ENCODE assay signal across 27 mouse cellular contexts in genomic region chr4:141635991-141636390, GRCm38 (mm10). TPM values are rescaled to one million over a fixed set of nuclear protein-coding genes. Genes with fewer than 3 reads are reported as not detected.
DNase-seq lines count a peak whose midpoint lies in the region; ATAC-seq and TF ChIP-seq lines count a peak whose summit lies in the region.
"Had no signal": no experiment of that assay in that cellular context is flagged by ENCODE, and none has a peak within 500 bp of the region (broad histone marks: within the 10 kb centered on the region; RNA-seq: fewer than 3 reads in every experiment).

No protein-coding gene starts in this region.

- intact Hi-C loops in heart, adult 2 months (cut with DNase I) = no loop called here
- intact Hi-C loops in heart, postnatal 25 days (cut with DNase I) = no loop called here

- 81% methylated on average over 9 of the region's 9 CpGs for WGBS in heart, adult 2 months
- 51% methylated on average over 9 of the region's 9 CpGs for WGBS in embryonic facial prominence, embryonic 10.5 days

- no peak for TF ChIP-seq POLR2A in heart, adult 2 months (IDR thresholded peaks at IDR 0.05; ENCODE audit: insufficient read depth, low read depth, low read length)

- no peak overlapping the region for H3K9ac ChIP-seq in heart, adult 2 months (ENCODE audit: low read depth, low read length)
- H3K9ac ChIP-seq: forebrain, postnatal 0 days; hindbrain, embryonic 14.5 days had no signal

- no peak overlapping the region for H3K4me3 ChIP-seq in heart, adult 2 months
- no peak overlapping the region for H3K4me3 ChIP-seq in embryonic facial prominence, embryonic 10.5 days

- no peak for TF ChIP-seq EP300 in heart, adult 2 months (IDR thresholded peaks at IDR 0.05; ENCODE audit: insufficient read depth, low read depth, low read length)

- H3K27me3 ChIP-seq in heart, adult 2 months (ENCODE audit: control insufficient read depth, insufficient read depth, low read length) = no peaks in the 10 kb centered on the region
- no peaks in the 10 kb centered on the region for H3K27me3 ChIP-seq in embryonic facial prominence, embryonic 10.5 days (replicated peaks; ENCODE audit: low read depth, poor library complexity, severe bottlenecking)
- H3K27me3 ChIP-seq: CH12.LX, Patski had no signal

- peak overlapping the region; percentile 32; the same call in 1 of the 2 replicates for H3K27ac ChIP-seq in heart, adult 2 months
- H3K27ac ChIP-seq in embryonic facial prominence, embryonic 10.5 days (replicated peaks) = 0 out of 2 replicates have a peak overlapping the region, but pooled peaks have one; percentile 8
- H3K27ac ChIP-seq: hindbrain, embryonic 14.5 days; hindbrain, postnatal 0 days had no signal

- H3K4me1 ChIP-seq in heart, adult 2 months (ENCODE audit: control insufficient read depth, insufficient read depth, low read length) = peaks cover under 1% of the 10 kb centered on the region
- peaks cover 36% of the 10 kb centered on the region for H3K4me1 ChIP-seq in embryonic facial prominence, embryonic 10.5 days

- TF ChIP-seq CTCF in heart, adult 2 months (IDR thresholded peaks at IDR 0.05) = no peak

- DNase-seq in heart, adult 2 months = no peak
- DNase-seq in heart, postnatal 25 days (ENCODE audit: low spot score) = no peak
- peak; percentile 66 for DNase-seq in embryo, embryonic 10.5 days (ENCODE audit: low spot score)
- peak; percentile 38 for DNase-seq in embryonic facial prominence, embryonic 10.5 days (ENCODE audit: low spot score)
- DNase-seq in testis, postnatal 10 days (ENCODE audit: low spot score) = no peak
- DNase-seq: adrenal gland, postnatal 36 days; B cell, adult 2 months; cerebellum, adult 11 months; forebrain, postnatal 0 days; gastrocnemius, postnatal 25 days; heart, postnatal 4 days had no signal

- H3K9me3 ChIP-seq in embryonic facial prominence, embryonic 10.5 days = no peaks in the 10 kb centered on the region
- H3K9me3 ChIP-seq: G1E had no signal

- ATAC-seq in cerebellum, adult (ENCODE audit: insufficient number of reproducible peaks, low FRiP score, low TSS enrichment) = no peak
- ATAC-seq: forebrain, embryonic 14.5 days; forebrain, postnatal 0 days; hindbrain, postnatal 0 days; inflammation-experienced regulatory T-cells, adult 6 months; intestine, embryonic 16.5 days; Patski had no signal

- peaks cover 3% of the 10 kb centered on the region for H3K36me3 ChIP-seq in heart, adult 2 months (ENCODE audit: control insufficient read depth, insufficient read depth, low read length)
- H3K36me3 ChIP-seq in embryonic facial prominence, embryonic 10.5 days (replicated peaks) = peaks cover 94% of the 10 kb centered on the region

- no peaks in the 10 kb centered on the region for H3K79me2 ChIP-seq in heart, adult 2 months (replicated peaks; ENCODE audit: control insufficient read depth, insufficient read depth, low read length)

RNA-seq across cellular contexts. Expression of gene Slc25a34, which starts 12.4 kb away (rescaled TPM):
- 100 to 1,000 TPM; 118 to 132 TPM for total RNA-seq in heart, adult 2 months (2021)
- 183 and 258 TPM in 2 replicates for polyA plus RNA-seq in heart, adult 2 months (2012; rRNA removed)
- 100 to 1,000 TPM; 105 to 117 TPM for total RNA-seq in heart, postnatal 25 days (2021)
- 0.09 TPM in 1 of 2 replicates, not detected in the other for polyA plus RNA-seq in embryonic facial prominence, embryonic 10.5 days (2016; fragmentation: Nextera tagmentation; extraction: Ambion mirVana)
- polyA plus RNA-seq: embryonic facial prominence, embryonic 11.5 days; forebrain, embryonic 11.5 days; forebrain, embryonic 14.5 days; G1E; heart, embryonic 11.5 days; hindbrain, embryonic 11.5 days; hindbrain, embryonic 14.5 days had no signal

RNA-seq across cellular contexts. Expression of gene Tmem82, which starts 17.6 kb away (rescaled TPM):
- total RNA-seq in heart, adult 2 months (2021) = 10 to 100 TPM; 16.5 to 20.2 TPM
- 35.5 and 36.6 TPM in 2 replicates for polyA plus RNA-seq in heart, adult 2 months (2012; rRNA removed)
- 10 to 100 TPM; 21.2 to 28.9 TPM for total RNA-seq in heart, postnatal 25 days (2021)
- polyA plus RNA-seq in embryonic facial prominence, embryonic 10.5 days (2016; fragmentation: Nextera tagmentation; extraction: Ambion mirVana) = 1.5 and 2.1 TPM in 2 replicates
- polyA plus RNA-seq: forebrain, embryonic 14.5 days; G1E; hindbrain, embryonic 14.5 days had no signal

RNA-seq across cellular contexts. Expression of gene Plekhm2, which starts 28.7 kb away (rescaled TPM):
- total RNA-seq in heart, adult 2 months (2021) = 100 to 1,000 TPM in 1 of 2 experiments, 10 to 100 TPM in 1; 95.2 to 126 TPM
- 111 and 144 TPM in 2 replicates for polyA plus RNA-seq in heart, adult 2 months (2012; rRNA removed)
- total RNA-seq in heart, postnatal 25 days (2021) = 100 to 1,000 TPM in 1 of 2 experiments, 10 to 100 TPM in 1; 94.1 to 109 TPM
- polyA plus RNA-seq in embryonic facial prominence, embryonic 10.5 days (2016; fragmentation: Nextera tagmentation; extraction: Ambion mirVana) = 4.9 and 5.2 TPM in 2 replicates

RNA-seq across cellular contexts. Expression of gene Fblim1, which starts 30.1 kb away (rescaled TPM):
- 100 to 1,000 TPM; 236 to 263 TPM for total RNA-seq in heart, adult 2 months (2021)
- polyA plus RNA-seq in heart, adult 2 months (2012; rRNA removed) = 297 and 303 TPM in 2 replicates
- 100 to 1,000 TPM; 298 to 316 TPM for total RNA-seq in heart, postnatal 25 days (2021)
- 56.3 and 68.1 TPM in 2 replicates for polyA plus RNA-seq in embryonic facial prominence, embryonic 10.5 days (2016; fragmentation: Nextera tagmentation; extraction: Ambion mirVana)
- total RNA-seq: common myeloid progenitor, adult 5-6 weeks had no signal
- polyA plus RNA-seq: G1E had no signal

RNA-seq across cellular contexts. Expression of gene Rsc1a1, which starts 49.4 kb away (rescaled TPM):
- total RNA-seq in heart, adult 2 months (2021) = not detected
- 4.6 and 8.8 TPM in 2 replicates for polyA plus RNA-seq in heart, adult 2 months (2012; rRNA removed)
- total RNA-seq in heart, postnatal 25 days (2021) = not detected
- polyA plus RNA-seq in embryonic facial prominence, embryonic 10.5 days (2016; fragmentation: Nextera tagmentation; extraction: Ambion mirVana) = 1.1 and 2.3 TPM in 2 replicates
- total RNA-seq: adrenal gland, adult 18-20 months had no signal
- polyA plus RNA-seq: heart, postnatal 0 days; hindbrain, embryonic 14.5 days; hindbrain, postnatal 0 days; inflammation-experienced regulatory T-cells, adult 6 months; intestine, embryonic 16.5 days had no signal

Comparison
In these comparisons a context has a peak if more than half of its experiments do, and no peak if none do; other contexts are left out.
1. DNase-seq: peak in embryo, embryonic 10.5 days (single experiment) and embryonic facial prominence, embryonic 10.5 days (single experiment); none in heart, adult 2 months (0 of 2), heart, postnatal 25 days (single experiment) and testis, postnatal 10 days (single experiment).